Mouse (Mus musculus): ENCODE data around the gene Sbf1.

DNA sequence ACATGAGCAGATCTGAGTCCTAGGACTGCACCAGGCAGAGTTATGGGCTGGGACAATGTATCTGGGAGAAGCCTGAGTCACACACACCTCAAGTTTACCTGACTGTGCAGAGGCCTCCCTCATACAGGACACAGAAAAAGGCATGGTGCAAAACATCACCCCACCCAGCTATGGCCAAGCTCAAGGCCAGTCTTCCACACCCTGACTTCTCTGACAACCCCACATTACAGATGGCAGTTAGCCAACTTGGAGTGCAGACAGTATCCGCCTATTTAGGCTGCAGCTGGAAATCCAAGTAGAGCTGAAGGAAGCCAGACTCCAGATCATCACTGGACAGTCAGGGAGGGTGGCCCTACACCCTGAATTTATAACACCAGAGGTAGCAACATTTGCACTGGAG is 18.6 kb downstream of the Sbf1 start:
- TF ChIP-seq CTCF (IDR thresholded peaks at IDR 0.05; ENCODE audit: low read depth) (no peak), EP300 (optimal IDR thresholded peaks at IDR 0.05) (no peak)
